Mouse (Mus musculus) forebrain, embryonic 12.5 days (tissue): ENCODE data around the gene Cluh. TPM values are rescaled to one million over a fixed set of nuclear protein-coding genes. Genes with fewer than 3 reads are reported as not detected.

Source experiments
- ATAC-seq: fragments of 200-750 bp; cut with Nextera tagmentation; 2 replicates; pipeline ENCODE4 v1.8.0; 2017; ENCODE audit warnings: moderate TSS enrichment; ENCODE audit not compliant: low FRiP score
- H3K27ac ChIP-seq: fragments of 300-500 bp; sonication (generic); 2 replicates; pipeline ENCODE4 v1.5.1; 2016; ENCODE audit warnings: mild to moderate bottlenecking
- H3K27me3 ChIP-seq: fragments of 300-500 bp; sonication (generic); 2 replicates; pipeline ENCODE4 v1.6.1; 2016; ENCODE audit warnings: mild to moderate bottlenecking
- H3K36me3 ChIP-seq: fragments of 300-500 bp; sonication (generic); replicated peaks from 2 replicates; pipeline ENCODE4 v1.6.1; 2016; ENCODE audit warnings: mild to moderate bottlenecking
- H3K4me1 ChIP-seq: fragments of 300-500 bp; sonication (generic); 2 replicates; pipeline ENCODE4 v1.6.1; 2016
- H3K4me2 ChIP-seq: fragments of 300-500 bp; sonication (generic); 2 replicates; pipeline ENCODE4 v1.6.1; 2016; ENCODE audit warnings: mild to moderate bottlenecking, moderate library complexity
- H3K4me3 ChIP-seq: fragments of 300-500 bp; sonication (generic); replicated peaks from 2 replicates; pipeline ENCODE4 v1.5.1; 2016; ENCODE audit warnings: mild to moderate bottlenecking
- H3K9ac ChIP-seq: fragments of 300-500 bp; sonication (generic); 2 replicates; pipeline ENCODE4 v1.6.1; 2016; ENCODE audit warnings: mild to moderate bottlenecking
- H3K9me3 ChIP-seq: fragments of 300-500 bp; sonication (generic); 2 replicates; pipeline ENCODE4 v1.6.1; 2016
- WGBS: fragments of 180-500 bp; shearing (Covaris S2); methylation state at CpG from one replicate; pipeline ENCODE4 v1.1.7; 2016; 5-methylcytosine and 5-hydroxymethylcytosine counted together
- polyA plus RNA-seq: library from polyadenylated mRNA; unstranded; fragments of >200 nt; fragmentation: Nextera tagmentation; extraction: Ambion mirVana; gene quantifications from 2 replicates; pipeline ENCODE4 v1.2.1, GENCODE M21; 2016

The Cluh gene
- polyA plus RNA-seq, 1 experiment from 2014 or later, result 18.0 TPM

DNA sequence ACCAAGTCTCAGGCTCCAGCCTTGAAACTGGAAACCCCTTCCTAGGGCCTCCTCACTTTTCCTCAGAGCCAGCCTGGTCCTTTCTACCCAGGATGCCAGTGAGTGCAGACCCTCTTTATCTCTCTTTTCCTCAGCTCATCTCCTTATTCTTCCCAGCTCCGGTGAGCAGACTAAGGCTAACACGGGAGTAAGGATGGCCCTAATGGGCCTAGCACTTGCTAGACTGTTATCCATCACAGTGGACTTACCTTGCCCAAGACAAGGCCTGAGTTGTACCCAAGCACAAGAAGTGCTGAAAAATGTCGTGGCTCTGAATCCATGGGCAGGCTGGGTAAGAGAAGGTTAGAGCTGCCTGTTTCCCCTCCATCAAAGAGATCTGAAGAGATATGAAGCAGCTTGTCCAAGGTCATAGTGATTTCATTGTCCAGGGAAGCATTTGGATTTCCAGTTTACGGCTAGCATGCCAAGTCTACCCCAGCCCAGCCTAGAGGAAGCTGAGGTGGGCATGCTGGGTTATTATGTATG is 1.3 kb downstream of the Cluh start:
- 67% methylated on average over 4 of the region's 4 CpGs for WGBS
- Histone ChIP-seq H3K4me1 (peaks cover 34% of the 10 kb centered on the region), H3K36me3 (0 out of 2 replicates have a peak, but pooled peaks cover 4% of the 10 kb centered on the region), H3K4me3 (peak overlapping the region; percentile 95), H3K27me3 (no peaks in the 10 kb centered on the region), H3K9ac (peak overlapping the region; percentile 80), H3K27ac (no peak overlapping the region), H3K9me3 (no peaks in the 10 kb centered on the region), H3K4me2 (peak overlapping the region; percentile 95)
- no peak for ATAC-seq

- H3K27me3 ChIP-seq, result no peaks in the 10 kb centered on the region
- H3K4me2 ChIP-seq, result no peak overlapping the region
- H3K4me1 ChIP-seq, result peaks cover 34% of the 10 kb centered on the region
- no peak overlapping the region for H3K9ac ChIP-seq
- H3K4me3 ChIP-seq, result no peak overlapping the region
- H3K9me3 ChIP-seq, result no peaks in the 10 kb centered on the region
- ATAC-seq, result no peak
- no peak overlapping the region for H3K27ac ChIP-seq
- H3K36me3 ChIP-seq, result peaks cover 12% of the 10 kb centered on the region
- WGBS, result 86% methylated on average over 4 of the region's 4 CpGs
These were observed 3.5 kb downstream of the Cluh start for GRCm38 (mm10) chr11:74652791-74653191.

GRCm38 (mm10) chr11:74653385-74653784 is 4.1 kb downstream of the Cluh start:
- Histone ChIP-seq H3K36me3 (peaks cover 18% of the 10 kb centered on the region), H3K4me3 (no peak overlapping the region), H3K9ac (no peak overlapping the region), H3K27ac (no peak overlapping the region), H3K9me3 (0 out of 2 replicates have a peak, but pooled peaks cover 4% of the 10 kb centered on the region), H3K4me1 (peaks cover 34% of the 10 kb centered on the region), H3K4me2 (no peak overlapping the region), H3K27me3 (no peaks in the 10 kb centered on the region)
- ATAC-seq, result no peak
- WGBS, result 73% methylated on average over 6 of the region's 6 CpGs

DNA sequence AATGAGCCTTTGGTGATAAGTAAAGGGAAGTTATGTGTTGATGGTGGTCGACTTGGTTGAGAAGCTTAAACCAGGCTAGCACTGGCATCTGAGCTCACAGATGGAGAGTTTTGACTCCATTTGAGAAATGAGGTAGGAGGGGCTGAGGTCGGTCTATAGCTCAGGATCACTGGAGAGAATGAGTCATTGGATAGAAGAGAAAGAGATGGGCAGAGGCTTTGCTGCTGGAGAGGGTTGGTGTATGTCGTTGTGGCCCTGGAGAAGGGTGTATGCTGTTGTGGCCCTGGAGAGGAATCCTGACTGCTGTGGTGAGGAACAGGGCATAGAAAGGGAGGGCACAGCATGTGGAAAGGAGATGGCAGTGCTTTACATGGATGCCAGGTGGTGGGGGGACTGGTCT is 6.6 kb downstream of the Cluh start:
- 90% methylated on average over 3 of the region's 3 CpGs for WGBS
- no peak for ATAC-seq
- Histone ChIP-seq H3K4me2 (no peak overlapping the region), H3K4me3 (no peak overlapping the region), H3K9ac (no peak overlapping the region), H3K36me3 (peaks cover 44% of the 10 kb centered on the region), H3K27ac (no peak overlapping the region), H3K9me3 (0 out of 2 replicates have a peak, but pooled peaks cover 4% of the 10 kb centered on the region), H3K27me3 (no peaks in the 10 kb centered on the region), H3K4me1 (peaks cover 16% of the 10 kb centered on the region)

DNA sequence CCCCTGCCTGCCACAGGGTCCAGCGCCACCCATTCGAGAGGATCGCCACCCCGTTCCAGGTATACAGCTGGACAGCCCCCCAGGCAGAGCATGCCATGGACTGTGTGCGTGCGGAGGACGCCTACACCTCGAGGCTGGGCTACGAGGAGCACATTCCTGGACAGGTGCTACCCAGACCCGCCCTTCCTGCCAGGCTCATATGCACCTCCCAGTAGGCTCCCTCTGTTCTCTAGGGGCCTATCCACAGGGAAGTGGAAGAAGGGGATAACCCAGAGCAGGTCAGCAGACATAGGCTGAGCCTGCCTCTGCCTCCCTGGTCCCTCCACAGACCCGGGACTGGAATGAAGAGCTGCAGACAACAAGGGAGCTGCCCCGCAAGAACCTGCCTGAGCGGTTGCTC is 11.0 kb downstream of the Cluh start:
- H3K27me3 ChIP-seq, result no peaks in the 10 kb centered on the region
- H3K4me3 ChIP-seq, result no peak overlapping the region
- no peaks in the 10 kb centered on the region for H3K4me1 ChIP-seq
- WGBS, result 96% methylated on average over 13 of the region's 13 CpGs
- no peak overlapping the region for H3K27ac ChIP-seq
- no peak overlapping the region for H3K9ac ChIP-seq
- H3K9me3 ChIP-seq, result 0 out of 2 replicates have a peak, but pooled peaks cover 4% of the 10 kb centered on the region
- peaks cover 82% of the 10 kb centered on the region for H3K36me3 ChIP-seq
- no peak for ATAC-seq
- H3K4me2 ChIP-seq, result no peak overlapping the region

- Histone ChIP-seq H3K36me3 (peaks cover 95% of the 10 kb centered on the region), H3K4me1 (no peaks in the 10 kb centered on the region), H3K4me3 (no peak overlapping the region), H3K9me3 (0 out of 2 replicates have a peak, but pooled peaks cover 4% of the 10 kb centered on the region), H3K4me2 (no peak overlapping the region), H3K27ac (no peak overlapping the region), H3K27me3 (no peaks in the 10 kb centered on the region), H3K9ac (no peak overlapping the region)
- no peak for ATAC-seq
- WGBS, result 96% methylated on average over 19 of the region's 19 CpGs
These were observed 12.3 kb downstream of the Cluh start for GRCm38 (mm10) chr11:74661641-74662040.

DNA sequence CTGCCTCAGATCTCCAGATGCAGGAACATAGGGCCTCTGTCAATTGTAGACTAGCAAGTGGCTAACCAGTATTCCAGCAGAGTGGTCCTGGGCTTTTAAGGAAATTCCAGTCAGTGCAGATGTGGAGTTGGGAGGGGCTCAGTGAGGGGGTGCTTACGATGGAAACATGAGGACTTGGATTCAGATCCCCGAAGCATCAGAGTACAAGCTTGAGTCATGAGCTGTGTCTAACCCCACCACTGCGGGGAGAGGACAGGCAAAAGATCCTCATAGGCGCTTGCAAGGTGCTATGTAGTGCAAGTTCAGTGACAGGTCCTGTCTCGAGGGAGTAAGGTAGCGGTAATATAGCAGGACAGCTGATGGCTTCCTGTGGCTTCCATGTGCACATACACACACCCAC is 12.9 kb downstream of the Cluh start:
- Histone ChIP-seq H3K9me3 (0 out of 2 replicates have a peak, but pooled peaks cover 4% of the 10 kb centered on the region), H3K36me3 (peaks cover 98% of the 10 kb centered on the region), H3K4me1 (no peaks in the 10 kb centered on the region), H3K27me3 (no peaks in the 10 kb centered on the region), H3K9ac (no peak overlapping the region), H3K4me2 (no peak overlapping the region), H3K4me3 (no peak overlapping the region), H3K27ac (no peak overlapping the region)
- no peak for ATAC-seq
- 95% methylated on average over 6 of the region's 6 CpGs for WGBS

GRCm38 (mm10) chr11:74664279-74664678 is 15.0 kb downstream of the Cluh start:
- H3K4me2 ChIP-seq, result no peak overlapping the region

DNA sequence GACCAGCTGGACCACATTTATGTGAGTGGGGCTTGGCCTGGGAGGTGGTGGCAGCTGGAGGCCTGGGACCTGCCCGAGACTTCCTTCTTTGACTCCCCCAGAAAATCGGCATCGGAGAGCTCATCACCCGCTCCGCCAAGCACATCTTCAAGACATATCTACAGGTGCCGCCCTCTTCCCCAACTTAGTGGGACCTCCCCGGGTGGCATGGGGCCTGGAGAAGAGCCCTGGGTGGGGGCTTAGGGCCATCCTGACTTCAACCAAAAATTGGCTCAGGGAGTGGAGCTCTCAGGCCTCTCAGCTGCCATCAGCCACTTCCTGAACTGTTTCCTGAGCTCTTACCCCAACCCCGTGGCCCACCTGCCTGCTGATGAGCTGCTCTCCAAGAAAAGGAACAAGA is 15.6 kb downstream of the Cluh start:
- ATAC-seq, result no peak
- WGBS, result 90% methylated on average over 8 of the region's 8 CpGs

More at GRCm38 (mm10) chr11:74664279-74664678, 15.0 kb downstream of the Cluh start:
- 95% methylated on average over 3 of the region's 3 CpGs for WGBS
- Histone ChIP-seq H3K4me3 (no peak overlapping the region), H3K9ac (no peak overlapping the region), H3K27ac (no peak overlapping the region), H3K4me1 (no peaks in the 10 kb centered on the region), H3K36me3 (peaks cover 94% of the 10 kb centered on the region), H3K27me3 (no peaks in the 10 kb centered on the region), H3K9me3 (no peaks in the 10 kb centered on the region)
- ATAC-seq, result no peak

GRCm38 (mm10) chr11:74665631-74666283 is 16.5 kb downstream of the Cluh start:
- Histone ChIP-seq H3K27me3 (no peaks in the 10 kb centered on the region), H3K4me1 (no peaks in the 10 kb centered on the region), H3K27ac (no peak overlapping the region), H3K4me2 (no peak overlapping the region), H3K9me3 (no peaks in the 10 kb centered on the region), H3K9ac (no peak overlapping the region), H3K36me3 (peaks cover 88% of the 10 kb centered on the region), H3K4me3 (no peak overlapping the region)
- 94% methylated on average over 17 of the region's 17 CpGs for WGBS
- no peak for ATAC-seq

More for the DNA sequence above, 15.6 kb downstream of the Cluh start:
- Histone ChIP-seq H3K27ac (no peak overlapping the region), H3K4me2 (no peak overlapping the region), H3K27me3 (no peaks in the 10 kb centered on the region), H3K9ac (no peak overlapping the region), H3K4me1 (no peaks in the 10 kb centered on the region), H3K4me3 (no peak overlapping the region), H3K36me3 (peaks cover 94% of the 10 kb centered on the region), H3K9me3 (no peaks in the 10 kb centered on the region)

DNA sequence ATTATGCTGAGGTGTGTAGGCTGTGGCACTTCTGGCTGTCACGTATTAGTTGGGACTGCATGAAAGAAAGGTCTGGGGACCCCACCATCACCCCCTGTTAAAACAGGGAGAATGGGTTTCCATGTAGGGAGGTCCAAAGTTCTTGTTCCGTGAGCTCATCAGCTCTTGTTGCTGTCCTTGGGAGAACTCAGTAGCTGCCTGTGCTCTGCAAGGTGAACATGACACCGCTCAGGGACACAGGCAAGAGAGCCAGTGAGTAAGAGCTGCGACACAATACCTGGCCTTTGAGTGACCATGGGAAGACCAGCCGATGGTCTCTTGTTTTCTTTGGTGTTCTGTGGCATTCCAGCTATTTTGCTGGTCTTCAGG is 17.0 kb downstream of the Cluh start:
- Histone ChIP-seq H3K36me3 (peaks cover 83% of the 10 kb centered on the region), H3K9me3 (no peaks in the 10 kb centered on the region), H3K4me3 (no peak overlapping the region), H3K9ac (no peak overlapping the region), H3K27me3 (no peaks in the 10 kb centered on the region), H3K4me2 (no peak overlapping the region), H3K27ac (no peak overlapping the region), H3K4me1 (no peaks in the 10 kb centered on the region)
- WGBS, result 97% methylated on average over 5 of the region's 5 CpGs
- ATAC-seq, result no peak

GRCm38 (mm10) chr11:74666776-74667581 is 17.7 kb downstream of the Cluh start:
- WGBS, result 95% methylated on average over 14 of the region's 14 CpGs
- peaks cover 75% of the 10 kb centered on the region for H3K36me3 ChIP-seq
- ATAC-seq, result no peak

More at GRCm38 (mm10) chr11:74666776-74667581, 17.7 kb downstream of the Cluh start:
- Histone ChIP-seq H3K27ac (no peak overlapping the region), H3K4me3 (no peak overlapping the region), H3K4me2 (no peak overlapping the region), H3K9ac (no peak overlapping the region), H3K27me3 (no peaks in the 10 kb centered on the region), H3K9me3 (no peaks in the 10 kb centered on the region), H3K4me1 (no peaks in the 10 kb centered on the region)
